Mouse (Mus musculus) cerebellum, adult 2 months (tissue): Measurements from ENCODE around the gene Sptlc3. TPM values are rescaled to one million over a fixed set of nuclear protein-coding genes. Genes with fewer than 3 reads are reported as not detected.

Experiments used
- DNase-seq, 2 experiments: peaks; one replicate each; pipeline ENCODE4 v3.0.0; 2021
- H3K27ac ChIP-seq: fragments of 200-500 bp; 2 replicates; pipeline ENCODE4 v1.5.1; 2012; ENCODE audit warnings: low read length, control low read depth, inconsistent platforms; ENCODE audit not compliant: insufficient read depth
- H3K27me3 ChIP-seq: fragments of 200-500 bp; 2 replicates; pipeline ENCODE4 v1.6.1; 2012; ENCODE audit warnings: inconsistent platforms, mild to moderate bottlenecking, low read length, moderate library complexity; ENCODE audit not compliant: control insufficient read depth, insufficient read depth
- H3K4me1 ChIP-seq: fragments of 200-500 bp; 2 replicates; pipeline ENCODE4 v1.6.1; 2011; ENCODE audit warnings: low read length; ENCODE audit not compliant: control insufficient read depth, insufficient read depth
- H3K4me3 ChIP-seq: fragments of 200-500 bp; replicated peaks from 2 replicates; pipeline ENCODE3; 2011; ENCODE audit warnings: mild to moderate bottlenecking, low read depth, low read length, control low read depth; ENCODE audit not compliant: insufficient read depth
- CTCF ChIP-seq: fragments of 200-500 bp; IDR thresholded peaks from 2 replicates; pipeline ENCODE4 v1.5.1; 2011; ENCODE audit warnings: low read depth, mild to moderate bottlenecking, control low read depth, low read length, moderate library complexity, borderline replicate concordance; ENCODE audit not compliant: insufficient read depth
- POLR2A ChIP-seq: fragments of 200-500 bp; IDR thresholded peaks from 2 replicates; pipeline ENCODE4 v1.6.1; 2011; ENCODE audit warnings: low read length, control low read depth, borderline replicate concordance; ENCODE audit not compliant: insufficient read depth
- WGBS: fragments of 180-500 bp; shearing (Covaris S2); methylation state at CpG from one replicate; pipeline ENCODE4 v1.1.7; 2018; 5-methylcytosine and 5-hydroxymethylcytosine counted together
- polyA plus RNA-seq: library from polyadenylated mRNA; depleted of rRNA; stranded (reverse); fragments of >200 nt; gene quantifications from 2 replicates; pipeline ENCODE4 v1.2.3, GENCODE M21; 2012

Gene Sptlc3
- polyA plus RNA-seq, 1 experiment, result not detected

DNA sequence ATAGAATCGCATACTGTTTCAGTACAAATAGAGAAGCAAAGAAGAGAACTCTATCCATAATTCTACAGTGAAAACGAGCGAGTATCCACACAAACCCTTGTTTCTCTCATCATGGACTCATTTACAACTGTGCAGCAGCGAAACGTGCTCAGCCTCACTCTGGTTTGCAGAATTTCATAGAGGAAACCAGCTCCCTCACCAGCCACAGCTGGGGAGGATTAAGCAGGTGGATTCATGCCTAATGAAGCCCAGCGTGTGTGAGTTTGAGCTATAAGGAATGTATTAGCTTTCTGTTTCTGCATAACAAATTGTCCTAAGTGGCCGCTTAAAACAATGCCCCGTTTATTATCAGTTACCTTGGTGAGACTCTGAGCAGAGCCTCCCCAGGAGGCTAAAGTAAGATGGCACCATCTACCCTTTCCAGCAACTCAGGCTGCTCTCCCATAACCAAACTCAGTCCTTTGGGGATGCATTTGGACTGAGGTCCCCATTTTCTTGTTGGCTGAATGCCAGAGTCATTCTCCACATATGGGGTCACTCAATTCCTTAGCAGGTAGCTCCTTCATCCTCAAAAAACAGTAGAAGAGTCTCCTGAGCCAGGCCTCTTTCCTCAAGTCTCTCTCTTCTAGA, 116.1 kb downstream of the Sptlc3 start:
- Histone ChIP-seq H3K4me1 (0 out of 2 replicates have a peak, but pooled peaks cover 6% of the 10 kb centered on the region), H3K27me3 (no peaks in the 10 kb centered on the region), H3K27ac (no peak overlapping the region), H3K4me3 (no peak overlapping the region)
- 31% methylated on average over 8 of the region's 8 CpGs for WGBS
- DNase-seq, result no peak
- TF ChIP-seq POLR2A (no peak), CTCF (no peak)

DNA sequence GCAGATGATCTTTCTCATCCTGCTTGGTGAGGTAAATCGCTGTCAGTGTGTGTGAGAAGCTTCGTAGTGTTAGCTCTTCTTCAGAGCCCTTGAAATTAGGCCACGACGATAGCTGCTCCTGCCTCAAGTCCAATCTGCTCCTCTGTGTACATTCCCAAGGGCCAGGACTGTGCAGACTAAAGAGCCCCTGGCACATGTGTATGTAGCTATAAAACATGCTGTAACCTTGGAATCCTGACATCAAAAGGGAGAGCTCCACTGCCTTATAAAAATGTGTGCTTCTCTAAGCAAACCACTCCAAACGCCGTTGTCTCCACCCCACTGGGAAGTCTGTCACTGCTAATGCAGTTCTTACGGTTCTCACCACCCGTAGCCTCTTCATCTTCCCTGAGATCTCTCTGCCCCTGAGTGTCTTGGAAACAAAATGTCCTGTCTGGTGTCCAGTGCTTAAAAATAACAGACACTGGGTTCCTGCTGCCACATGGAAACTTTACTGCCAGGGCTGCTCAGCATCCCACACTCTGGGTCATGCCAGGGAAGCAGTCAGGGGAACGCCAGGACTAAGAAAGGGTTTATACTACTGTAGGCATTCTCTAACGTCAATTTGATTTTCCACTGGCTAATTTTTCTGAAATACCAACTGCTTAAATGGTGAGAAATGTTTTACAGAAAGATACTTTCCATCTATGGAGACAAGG, 118.8 kb downstream of the Sptlc3 start:
- 24% methylated on average over 10 of the region's 10 CpGs for WGBS
- Histone ChIP-seq H3K4me3 (no peak overlapping the region), H3K27me3 (no peaks in the 10 kb centered on the region), H3K27ac (no peak overlapping the region), H3K4me1 (0 out of 2 replicates have a peak, but pooled peaks cover 6% of the 10 kb centered on the region)
- no peak for DNase-seq
- TF ChIP-seq CTCF, result no peak
- no peak for TF ChIP-seq POLR2A

- Histone ChIP-seq H3K27me3 (no peaks in the 10 kb centered on the region), H3K4me3 (no peak overlapping the region), H3K27ac (no peak overlapping the region), H3K4me1 (no peaks in the 10 kb centered on the region)
- TF ChIP-seq CTCF (no peak), POLR2A (no peak)
- DNase-seq, result no peak
- 64% methylated on average over 1 of the region's 1 CpGs for WGBS
Observed at GRCm38 (mm10) chr2:139626496-139626895, 132.8 kb downstream of the Sptlc3 start.

GRCm38 (mm10) chr2:139628731-139629130, 135.0 kb downstream of the Sptlc3 start:
- DNase-seq, result no peak
- Histone ChIP-seq H3K27ac (no peak overlapping the region), H3K4me3 (no peak overlapping the region), H3K4me1 (no peaks in the 10 kb centered on the region), H3K27me3 (no peaks in the 10 kb centered on the region)
- TF ChIP-seq POLR2A, result no peak
- TF ChIP-seq CTCF, result no peak
- WGBS, result 76% methylated on average over 4 of the region's 4 CpGs

- Histone ChIP-seq H3K27me3 (no peaks in the 10 kb centered on the region), H3K4me3 (no peak overlapping the region), H3K27ac (no peak overlapping the region), H3K4me1 (no peaks in the 10 kb centered on the region)
- WGBS, result 67% methylated on average over 3 of the region's 3 CpGs
- no peak for TF ChIP-seq CTCF
- no peak for TF ChIP-seq POLR2A
- DNase-seq, result no peak
Observed at GRCm38 (mm10) chr2:139629653-139630052, 135.9 kb downstream of the Sptlc3 start.

- 61% methylated on average over 4 of the region's 4 CpGs for WGBS
- Histone ChIP-seq H3K4me1 (no peaks in the 10 kb centered on the region), H3K4me3 (no peak overlapping the region), H3K27me3 (no peaks in the 10 kb centered on the region), H3K27ac (no peak overlapping the region)
- DNase-seq, result no peak
- TF ChIP-seq POLR2A, result no peak
- TF ChIP-seq CTCF, result no peak
Observed at GRCm38 (mm10) chr2:139634506-139634905, 140.8 kb downstream of the Sptlc3 start.

- Histone ChIP-seq H3K27ac (no peak overlapping the region), H3K4me3 (no peak overlapping the region), H3K27me3 (no peaks in the 10 kb centered on the region), H3K4me1 (no peaks in the 10 kb centered on the region)
- TF ChIP-seq POLR2A (no peak), CTCF (no peak)
- DNase-seq, result no peak
- WGBS, result 36% methylated on average over 2 of the region's 2 CpGs
Observed at GRCm38 (mm10) chr2:139637861-139638260, 144.1 kb downstream of the Sptlc3 start.
